Mouse (Mus musculus) layer of hippocampus, adult 2 months (tissue): ENCODE results near the gene Cacna2d1. TPM values are rescaled to one million over a fixed set of nuclear protein-coding genes. Genes with fewer than 3 reads are reported as not detected.
A peak's percentile ranks its signal among the peaks of the same experiment; 100 is the strongest.

Experiments
- DNase-seq, 2 experiments: peaks; one replicate each; pipeline ENCODE4 v3.0.0; 2022; ENCODE audit warnings: low spot score in 2 of 2
- H3K27ac ChIP-seq: fragments of 200-600 bp; 2 replicates; pipeline ENCODE4 v1.8.1; 2022
- H3K4me3 ChIP-seq: fragments of 200-600 bp; 2 replicates; pipeline ENCODE4 v1.8.1; 2022; ENCODE audit warnings: mild to moderate bottlenecking
- CTCF ChIP-seq: fragments of 200-600 bp; conservative IDR thresholded peaks from 2 replicates; pipeline ENCODE4 v1.8.1; 2022; ENCODE audit warnings: antibody characterized with exemption, mild to moderate bottlenecking, moderate library complexity
- long read RNA-seq, 2 experiments: library from polyadenylated mRNA; stranded (forward); transcript quantifications; one replicate each; pipeline ENCODE4 v2.0.0; 2021; ENCODE audit warnings: borderline mapping rate in 2 of 2
- total RNA-seq, 2 experiments: library from RNA; stranded (reverse); gene quantifications; 2 replicates each; pipeline ENCODE4 v1.2.3; 2021

Gene Cacna2d1
- total RNA-seq, result 100 to 1,000 TPM; 164 to 168 TPM
- long read RNA-seq, experiment 1, partial matches to known transcripts, result 16 of 17 reads
- long read RNA-seq, experiment 1, other reads (novel, unspliced or antisense), result 1 of 17 reads
- long read RNA-seq, experiment 2, partial matches to known transcripts, result 11 of 20 reads
- long read RNA-seq, experiment 2, other reads (novel, unspliced or antisense), result 8 of 20 reads

- TF ChIP-seq CTCF, result no peak
- peak; percentile 27 to 41 for DNase-seq
- Histone ChIP-seq H3K4me3 (peak within 1 kb of the TSS; percentile 58), H3K27ac (peak within 1 kb of the TSS; percentile 99)
These were observed at the start of gene Cacna2d1 for GRCm38 (mm10) chr5:15934376-15935233. Gene Cacna2d1, plus strand, starts transcription at chr5:15934691.

GRCm38 (mm10) chr5:15895098-15895497 is 39.4 kb upstream of the Cacna2d1 start:
- H3K27ac ChIP-seq, result no peak overlapping the region
- TF ChIP-seq CTCF, result no peak
- DNase-seq, result no peak
- no peak overlapping the region for H3K4me3 ChIP-seq

- no peak overlapping the region for H3K27ac ChIP-seq
- no peak overlapping the region for H3K4me3 ChIP-seq
- DNase-seq, result no peak
- TF ChIP-seq CTCF, result no peak
These were observed 37.8 kb upstream of the Cacna2d1 start for GRCm38 (mm10) chr5:15896706-15897105.

- TF ChIP-seq CTCF, result no peak
- H3K4me3 ChIP-seq, result no peak overlapping the region
- DNase-seq, result no peak
- peak overlapping the region; percentile 68 for H3K27ac ChIP-seq
These were observed 28.0 kb upstream of the Cacna2d1 start for GRCm38 (mm10) chr5:15906446-15906845.

- no peak for TF ChIP-seq CTCF
- H3K27ac ChIP-seq, result peak overlapping the region; percentile 58; the same call in 1 of the 2 replicates
- no peak overlapping the region for H3K4me3 ChIP-seq
- DNase-seq, result peak; percentile 67 to 80
These were observed 19.6 kb upstream of the Cacna2d1 start for GRCm38 (mm10) chr5:15914931-15915330.

- no peak for TF ChIP-seq CTCF
- no peak overlapping the region for H3K4me3 ChIP-seq
- H3K27ac ChIP-seq, result no peak overlapping the region
- no peak for DNase-seq
These were observed 6.0 kb upstream of the Cacna2d1 start for GRCm38 (mm10) chr5:15928506-15928905.

GRCm38 (mm10) chr5:15933017-15933416 is 1.5 kb upstream of the Cacna2d1 start:
- no peak for TF ChIP-seq CTCF
- DNase-seq, result no peak
- Histone ChIP-seq H3K4me3 (no peak overlapping the region), H3K27ac (peak overlapping the region; percentile 99; the same call in 1 of the 2 replicates)

- peak overlapping the region; percentile 99 for H3K27ac ChIP-seq
- peak; percentile 10 to 42 for DNase-seq
- peak overlapping the region; percentile 58 for H3K4me3 ChIP-seq
- no peak for TF ChIP-seq CTCF
These were observed 713 bp upstream of the Cacna2d1 start for GRCm38 (mm10) chr5:15933581-15934375.

- H3K27ac ChIP-seq, result peak overlapping the region; percentile 99
- peak overlapping the region; percentile 58 for H3K4me3 ChIP-seq
- peak in 1 of 2 experiments; percentile 16 for DNase-seq
- TF ChIP-seq CTCF, result no peak
These were observed 790 bp downstream of the Cacna2d1 start for GRCm38 (mm10) chr5:15935234-15935728.

GRCm38 (mm10) chr5:15935831-15936710 is 1.6 kb downstream of the Cacna2d1 start:
- TF ChIP-seq CTCF, result no peak
- Histone ChIP-seq H3K4me3 (peak overlapping the region; percentile 58), H3K27ac (peak overlapping the region; percentile 99)
- no peak for DNase-seq

GRCm38 (mm10) chr5:15941191-15941725 is 6.8 kb downstream of the Cacna2d1 start:
- DNase-seq, result no peak
- no peak for TF ChIP-seq CTCF
- Histone ChIP-seq H3K4me3 (no peak overlapping the region), H3K27ac (0 out of 2 replicates have a peak overlapping the region, but pooled peaks have one; percentile 14)
